Mouse (Mus musculus): ENCODE data around the gene Fgf14. TPM values are rescaled to one million over a fixed set of nuclear protein-coding genes. Genes with fewer than 3 reads are reported as not detected.

The Fgf14 gene
- polyA plus RNA-seq, 1 experiment from 2014 or later: not detected

- H3K27me3 ChIP-seq (ENCODE audit: control insufficient read depth, insufficient read depth, low read length): peaks cover 26% of the 10 kb centered on the region
- DNase-seq (ENCODE audit: low spot score) (no peak), ATAC-seq (ENCODE audit: insufficient number of reproducible peaks, low FRiP score, low TSS enrichment, low read depth) (no peak)
- H3K4me3 ChIP-seq (ENCODE audit: low read depth, low read length): no peak overlapping the region
- no peaks in the 10 kb centered on the region for H3K9me3 ChIP-seq (ENCODE audit: control insufficient read depth, low read length)
- no peaks in the 10 kb centered on the region for H3K4me1 ChIP-seq (ENCODE audit: control insufficient read depth, insufficient read depth, low read length)
- H3K4me2 ChIP-seq (ENCODE audit: low read depth, severe bottlenecking): no peak overlapping the region
- H3K36me3 ChIP-seq (ENCODE audit: control insufficient read depth, insufficient read depth, low read length): no peaks in the 10 kb centered on the region
- WGBS: 20% methylated on average over 7 of the region's 7 CpGs
- H3K9ac ChIP-seq (ENCODE audit: low read length): no peak overlapping the region
- H3K27ac ChIP-seq (replicated peaks; ENCODE audit: low read depth, low read length): no peak overlapping the region
Measured at GRCm38 (mm10) chr14:124195806-124196205, 481.1 kb downstream of the Fgf14 start.

- no peak overlapping the region for H3K4me2 ChIP-seq (ENCODE audit: low read depth, severe bottlenecking)
- no peaks in the 10 kb centered on the region for H3K4me1 ChIP-seq (ENCODE audit: control insufficient read depth, insufficient read depth, low read length)
- DNase-seq (ENCODE audit: low spot score) (peak; percentile 60), ATAC-seq (ENCODE audit: insufficient number of reproducible peaks, low FRiP score, low TSS enrichment, low read depth) (no peak)
- no peaks in the 10 kb centered on the region for H3K36me3 ChIP-seq (ENCODE audit: control insufficient read depth, insufficient read depth, low read length)
- no peak overlapping the region for H3K27ac ChIP-seq (replicated peaks; ENCODE audit: low read depth, low read length)
- peaks cover 26% of the 10 kb centered on the region for H3K27me3 ChIP-seq (ENCODE audit: control insufficient read depth, insufficient read depth, low read length)
- no peaks in the 10 kb centered on the region for H3K9me3 ChIP-seq (ENCODE audit: control insufficient read depth, low read length)
- H3K4me3 ChIP-seq (ENCODE audit: low read depth, low read length): no peak overlapping the region
- no peak overlapping the region for H3K9ac ChIP-seq (ENCODE audit: low read length)
- 34% methylated on average over 10 of the region's 10 CpGs for WGBS
Measured at GRCm38 (mm10) chr14:124195331-124195730, 481.6 kb downstream of the Fgf14 start.

DNA sequence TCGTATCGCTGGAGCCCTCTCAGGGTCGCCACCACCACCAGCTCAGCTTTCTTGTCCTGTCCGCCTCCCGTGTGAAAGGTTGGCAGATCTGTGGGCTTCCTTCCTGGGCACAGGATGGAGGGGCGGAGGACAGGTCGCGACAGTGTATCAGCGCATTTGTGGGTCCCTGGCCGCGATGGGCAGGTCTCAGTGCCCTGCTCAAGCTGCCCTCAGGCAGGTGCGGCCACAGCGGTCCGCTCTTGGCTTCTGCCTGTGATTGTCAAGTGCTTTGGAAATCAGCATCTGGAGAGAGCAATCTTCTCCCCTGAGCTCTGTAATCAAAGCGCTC is 484.1 kb downstream of the Fgf14 start:
- Histone ChIP-seq H3K36me3 (ENCODE audit: control insufficient read depth, insufficient read depth, low read length) (no peaks in the 10 kb centered on the region), H3K4me1 (ENCODE audit: control insufficient read depth, insufficient read depth, low read length) (no peaks in the 10 kb centered on the region), H3K9me3 (ENCODE audit: control insufficient read depth, low read length) (no peaks in the 10 kb centered on the region), H3K4me3 (ENCODE audit: low read depth, low read length) (no peak overlapping the region; the same call in 1 of the 2 replicates), H3K9ac (ENCODE audit: low read length) (no peak overlapping the region), H3K27ac (replicated peaks; ENCODE audit: low read depth, low read length) (no peak overlapping the region), H3K27me3 (ENCODE audit: control insufficient read depth, insufficient read depth, low read length) (peaks cover 26% of the 10 kb centered on the region), H3K4me2 (ENCODE audit: low read depth, severe bottlenecking) (peak overlapping the region; percentile 43; the same call in 1 of the 2 replicates)
- 5% methylated on average over 15 of the region's 15 CpGs for WGBS
- peak; percentile 23 for DNase-seq (ENCODE audit: low spot score)
- no peak for ATAC-seq (ENCODE audit: insufficient number of reproducible peaks, low FRiP score, low TSS enrichment, low read depth)

GRCm38 (mm10) chr14:124191913-124192814 is 484.8 kb downstream of the Fgf14 start:
- H3K4me3 ChIP-seq (ENCODE audit: low read depth, low read length): peak overlapping the region; percentile 14; the same call in 1 of the 2 replicates
- H3K36me3 ChIP-seq (ENCODE audit: control insufficient read depth, insufficient read depth, low read length): no peaks in the 10 kb centered on the region
- no peaks in the 10 kb centered on the region for H3K9me3 ChIP-seq (ENCODE audit: control insufficient read depth, low read length)
- peak; percentile 51 for DNase-seq (ENCODE audit: low spot score)
- H3K27me3 ChIP-seq (ENCODE audit: control insufficient read depth, insufficient read depth, low read length): peaks cover 26% of the 10 kb centered on the region
- WGBS: under 1% methylated on average over 42 of the region's 42 CpGs
- H3K9ac ChIP-seq (ENCODE audit: low read length): no peak overlapping the region
- ATAC-seq (ENCODE audit: insufficient number of reproducible peaks, low FRiP score, low TSS enrichment, low read depth): peak; percentile 44; the same call in 1 of the 2 replicates
- no peaks in the 10 kb centered on the region for H3K4me1 ChIP-seq (ENCODE audit: control insufficient read depth, insufficient read depth, low read length)
- no peak overlapping the region for H3K27ac ChIP-seq (replicated peaks; ENCODE audit: low read depth, low read length)
- H3K4me2 ChIP-seq (ENCODE audit: low read depth, severe bottlenecking): peak overlapping the region; percentile 43

GRCm38 (mm10) chr14:124180265-124180664 is 496.7 kb downstream of the Fgf14 start:
- no peak for ATAC-seq (ENCODE audit: insufficient number of reproducible peaks, low FRiP score, low TSS enrichment, low read depth)
- Histone ChIP-seq H3K4me3 (ENCODE audit: low read depth, low read length) (no peak overlapping the region), H3K4me1 (ENCODE audit: control insufficient read depth, insufficient read depth, low read length) (no peaks in the 10 kb centered on the region), H3K27me3 (ENCODE audit: control insufficient read depth, insufficient read depth, low read length) (no peaks in the 10 kb centered on the region), H3K27ac (replicated peaks; ENCODE audit: low read depth, low read length) (no peak overlapping the region), H3K9ac (ENCODE audit: low read length) (no peak overlapping the region), H3K36me3 (ENCODE audit: control insufficient read depth, insufficient read depth, low read length) (no peaks in the 10 kb centered on the region), H3K4me2 (ENCODE audit: low read depth, severe bottlenecking) (no peak overlapping the region), H3K9me3 (ENCODE audit: control insufficient read depth, low read length) (no peaks in the 10 kb centered on the region)
- WGBS: 69% methylated on average over 1 of the region's 1 CpGs
- DNase-seq (ENCODE audit: low spot score): no peak

DNA sequence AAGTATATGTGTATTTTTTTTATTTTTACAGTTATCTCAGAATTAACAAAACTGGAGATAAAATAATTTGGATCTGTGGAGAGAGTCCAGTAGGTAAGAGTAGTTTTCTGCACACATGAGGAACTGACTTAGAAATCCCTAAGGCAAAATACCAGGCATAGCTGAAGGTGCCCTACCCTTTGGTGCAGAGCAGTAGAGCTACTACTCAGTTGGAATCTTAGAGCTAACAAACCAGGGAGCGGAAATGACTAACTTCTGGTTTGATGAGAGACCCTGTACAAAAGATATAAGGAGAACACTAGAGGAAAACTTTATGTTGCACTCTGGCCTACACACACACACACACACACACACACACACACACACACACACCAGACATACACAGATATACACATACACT is 502.8 kb downstream of the Fgf14 start:
- Histone ChIP-seq H3K27me3 (ENCODE audit: control insufficient read depth, insufficient read depth, low read length) (no peaks in the 10 kb centered on the region), H3K27ac (replicated peaks; ENCODE audit: low read depth, low read length) (no peak overlapping the region), H3K9me3 (ENCODE audit: control insufficient read depth, low read length) (no peaks in the 10 kb centered on the region), H3K36me3 (ENCODE audit: control insufficient read depth, insufficient read depth, low read length) (no peaks in the 10 kb centered on the region), H3K4me3 (ENCODE audit: low read depth, low read length) (no peak overlapping the region), H3K4me1 (ENCODE audit: control insufficient read depth, insufficient read depth, low read length) (no peaks in the 10 kb centered on the region), H3K9ac (ENCODE audit: low read length) (no peak overlapping the region), H3K4me2 (ENCODE audit: low read depth, severe bottlenecking) (no peak overlapping the region)
- no peak for ATAC-seq (ENCODE audit: insufficient number of reproducible peaks, low FRiP score, low TSS enrichment, low read depth)
- 90% methylated on average over 1 of the region's 1 CpGs for WGBS
- no peak for DNase-seq (ENCODE audit: low spot score)

DNA sequence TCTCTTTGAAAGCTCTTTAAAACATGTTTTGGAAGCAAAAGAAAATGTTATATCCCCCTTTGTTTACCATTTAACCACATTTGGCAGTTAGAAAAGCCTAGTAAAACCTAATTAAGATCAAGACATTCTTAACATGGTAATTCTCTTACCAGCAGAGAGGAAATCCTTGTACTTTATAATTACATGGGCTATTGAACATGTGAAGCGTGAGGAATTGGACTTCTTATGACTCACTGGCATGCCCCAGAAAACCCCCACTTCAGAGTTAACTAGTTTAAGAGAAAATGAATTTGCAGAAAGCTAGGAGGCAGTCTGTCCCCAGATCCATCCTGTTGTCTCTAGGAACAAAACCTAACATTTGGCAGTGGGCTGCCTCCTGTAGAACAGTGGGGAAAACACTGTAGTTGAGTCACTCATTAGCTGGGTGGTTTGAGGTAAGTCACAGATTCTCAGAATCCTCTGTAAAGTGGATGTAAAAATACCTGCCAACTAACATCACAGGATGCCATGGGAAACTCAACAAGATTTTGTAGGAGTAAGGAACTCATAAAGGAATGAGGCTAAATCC is 513.2 kb downstream of the Fgf14 start:
- no peaks in the 10 kb centered on the region for H3K36me3 ChIP-seq (ENCODE audit: control insufficient read depth, insufficient read depth, low read length)
- DNase-seq (ENCODE audit: low spot score): no peak
- H3K27me3 ChIP-seq (ENCODE audit: control insufficient read depth, insufficient read depth, low read length): no peaks in the 10 kb centered on the region
- 78% methylated on average over 1 of the region's 1 CpGs for WGBS
- no peak overlapping the region for H3K27ac ChIP-seq (replicated peaks; ENCODE audit: low read depth, low read length)
- H3K9me3 ChIP-seq (ENCODE audit: control insufficient read depth, low read length): no peaks in the 10 kb centered on the region
- no peak overlapping the region for H3K4me2 ChIP-seq (ENCODE audit: low read depth, severe bottlenecking)
- H3K4me1 ChIP-seq (ENCODE audit: control insufficient read depth, insufficient read depth, low read length): no peaks in the 10 kb centered on the region
- no peak for ATAC-seq (ENCODE audit: insufficient number of reproducible peaks, low FRiP score, low TSS enrichment, low read depth)
- no peak overlapping the region for H3K9ac ChIP-seq (ENCODE audit: low read length)
- no peak overlapping the region for H3K4me3 ChIP-seq (ENCODE audit: low read depth, low read length)

DNA sequence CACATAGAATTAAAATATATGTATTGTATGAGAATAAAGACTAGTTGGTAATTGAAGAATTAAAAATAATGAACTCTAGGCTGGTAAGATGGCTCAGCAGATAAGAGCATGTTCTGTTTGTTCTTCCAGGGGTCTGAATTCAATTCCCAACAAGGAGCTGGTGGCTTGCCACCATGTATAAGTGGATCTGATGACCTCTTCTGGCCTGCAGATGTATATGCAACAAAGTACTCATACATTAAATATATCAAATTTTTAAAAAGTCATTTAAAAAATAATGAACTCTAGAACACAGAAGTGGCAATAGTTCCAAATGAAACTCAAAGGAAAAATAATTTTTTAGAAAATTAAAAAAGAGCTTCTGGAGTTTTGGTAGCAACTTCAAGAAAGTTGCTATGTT is 529.5 kb downstream of the Fgf14 start:
- ATAC-seq (ENCODE audit: insufficient number of reproducible peaks, low FRiP score, low TSS enrichment, low read depth): no peak
- no peaks in the 10 kb centered on the region for H3K4me1 ChIP-seq (ENCODE audit: control insufficient read depth, insufficient read depth, low read length)
- H3K9me3 ChIP-seq (ENCODE audit: control insufficient read depth, low read length): no peaks in the 10 kb centered on the region
- no peak overlapping the region for H3K4me2 ChIP-seq (ENCODE audit: low read depth, severe bottlenecking)
- H3K27me3 ChIP-seq (ENCODE audit: control insufficient read depth, insufficient read depth, low read length): no peaks in the 10 kb centered on the region
- no peak overlapping the region for H3K9ac ChIP-seq (ENCODE audit: low read length)
- no peak overlapping the region for H3K4me3 ChIP-seq (ENCODE audit: low read depth, low read length)
- DNase-seq (ENCODE audit: low spot score): no peak
- no peaks in the 10 kb centered on the region for H3K36me3 ChIP-seq (ENCODE audit: control insufficient read depth, insufficient read depth, low read length)
- H3K27ac ChIP-seq (replicated peaks; ENCODE audit: low read depth, low read length): no peak overlapping the region
